Mouse (Mus musculus) MEL (cell line): ENCODE results near the gene Ocel1.

Experiments used
- CHD2 ChIP-seq: IDR thresholded peaks from 2 replicates; pipeline ENCODE4 v1.6.1; 2011; ENCODE audit warnings: low read length, improper control_type of control experiment
- CTCF ChIP-seq, 3 experiments: IDR thresholded peaks in 2 of 3; conservative IDR thresholded peaks in 1 of 3; 2 replicates each; pipeline ENCODE4 v1.5.1; 2011 to 2012; ENCODE audit warnings: low read length in 3 of 3, low read depth in 2 of 3, mild to moderate bottlenecking in 2 of 3, improper control_type of control experiment in 1 of 3, inconsistent platforms in 1 of 3, mixed read lengths in 1 of 3, moderate library complexity in 1 of 3; ENCODE audit not compliant: control insufficient read depth in 1 of 3, insufficient read depth in 1 of 3, poor library complexity in 1 of 3, severe bottlenecking in 1 of 3
- E2F4 ChIP-seq: IDR thresholded peaks from 2 replicates; pipeline ENCODE4 v1.6.1; 2011; ENCODE audit warnings: low read depth, low read length, improper control_type of control experiment, borderline replicate concordance
- EP300 ChIP-seq, 2 experiments: IDR thresholded peaks; 2 replicates each; pipeline ENCODE4 v1.6.1; 2011; ENCODE audit warnings: improper control_type of control experiment in 2 of 2, low read length in 2 of 2, low read depth in 1 of 2, mild to moderate bottlenecking in 1 of 2
- GABPA ChIP-seq: IDR thresholded peaks from 2 replicates; pipeline ENCODE4 v1.6.1; 2012; ENCODE audit warnings: low read depth, mild to moderate bottlenecking, inconsistent platforms, low read length, improper control_type of control experiment, moderate library complexity
- HCFC1 ChIP-seq: IDR thresholded peaks from 2 replicates; pipeline ENCODE4 v1.6.1; 2012; ENCODE audit warnings: low read depth, mild to moderate bottlenecking, inconsistent platforms, low read length, improper control_type of control experiment, moderate library complexity
- JUND ChIP-seq: IDR thresholded peaks from 2 replicates; pipeline ENCODE4 v1.6.1; 2011; ENCODE audit warnings: low read depth, mild to moderate bottlenecking, improper control_type of control experiment, low read length
- MAFK ChIP-seq: IDR thresholded peaks from 2 replicates; pipeline ENCODE4 v1.6.1; 2011; ENCODE audit warnings: low read depth, mild to moderate bottlenecking, low read length, improper control_type of control experiment, borderline replicate concordance
- MAX ChIP-seq: IDR thresholded peaks from 2 replicates; pipeline ENCODE4 v1.6.1; 2011; ENCODE audit warnings: low read length, improper control_type of control experiment
- POLR2A ChIP-seq, 2 experiments: IDR thresholded peaks; 2 replicates each; pipeline ENCODE4 v1.6.1; 2011 to 2012; ENCODE audit warnings: low read length in 2 of 2, mild to moderate bottlenecking in 2 of 2, control low read depth in 1 of 2, improper control_type of control experiment in 1 of 2, low read depth in 1 of 2, moderate library complexity in 1 of 2; ENCODE audit not compliant: control insufficient read depth in 1 of 2, insufficient read depth in 1 of 2, poor library complexity in 1 of 2
- POLR2AphosphoS2 ChIP-seq: IDR thresholded peaks from 2 replicates; pipeline ENCODE4 v1.6.1; 2011; ENCODE audit warnings: low read length, improper control_type of control experiment
- SIN3A ChIP-seq: IDR thresholded peaks from 2 replicates; pipeline ENCODE4 v1.6.1; 2012; ENCODE audit warnings: low read length, improper control_type of control experiment, inconsistent platforms
- ZMIZ1 ChIP-seq: IDR thresholded peaks from 2 replicates; pipeline ENCODE4 v1.6.1; 2012; ENCODE audit warnings: low read depth, mild to moderate bottlenecking, inconsistent platforms, low read length, improper control_type of control experiment, moderate library complexity

DNA sequence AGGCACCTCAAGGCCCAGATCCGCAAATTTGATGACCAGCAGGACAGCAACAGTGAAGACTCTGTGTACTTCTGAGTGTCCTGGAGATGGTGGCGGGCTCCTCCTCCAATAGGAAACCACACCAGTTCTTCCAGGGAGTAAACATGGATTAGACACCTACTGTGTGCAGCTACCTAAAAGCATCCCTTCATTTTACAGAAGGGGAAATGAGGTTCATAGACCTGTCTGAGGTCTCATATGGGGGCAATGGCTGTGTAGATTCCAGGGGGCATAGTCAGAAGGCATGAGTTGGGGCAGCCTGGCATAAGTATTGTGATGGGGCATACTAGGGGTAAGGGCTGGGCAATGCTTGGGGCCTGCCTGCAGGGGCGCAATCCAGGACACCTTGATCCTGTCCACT lies 1.9 kb downstream of the Ocel1 start:
- no peak for TF ChIP-seq POLR2A (IDR thresholded peaks at IDR 0.05; ENCODE audit: control insufficient read depth in 1 of 2, insufficient read depth in 1 of 2, low read depth in 1 of 2, low read length in 2 of 2, poor library complexity in 1 of 2)
- TF ChIP-seq EP300 (IDR thresholded peaks at IDR 0.05; ENCODE audit: low read depth in 1 of 2, low read length in 2 of 2) = no peak
- TF ChIP-seq CTCF (IDR thresholded peaks at IDR 0.05 in 2 of 3, conservative IDR thresholded peaks at IDR 0.05 in 1 of 3; ENCODE audit: control insufficient read depth in 1 of 3, insufficient read depth in 1 of 3, low read depth in 2 of 3, low read length in 3 of 3, poor library complexity in 1 of 3, severe bottlenecking in 1 of 3) = no peak
- no peak for TF ChIP-seq MAFK
- TF ChIP-seq HCFC1 = no peak
- no peak for TF ChIP-seq CHD2
- TF ChIP-seq JUND = no peak
- no peak for TF ChIP-seq ZMIZ1
- no peak for TF ChIP-seq SIN3A
- no peak for TF ChIP-seq E2F4
- TF ChIP-seq POLR2AphosphoS2 = no peak
- no peak for TF ChIP-seq MAX
- no peak for TF ChIP-seq GABPA
